Mouse (Mus musculus) neural tube, embryonic 14.5 days (tissue): Measurements from ENCODE around the gene Ryr2. TPM values are rescaled to one million over a fixed set of nuclear protein-coding genes. Genes with fewer than 3 reads are reported as not detected.
"Not testable (repeated sequence)": the region's sequence is repeated elsewhere in the genome, so short reads cannot be mapped to it uniquely, and the experiment has no call there.

Source experiments
- ATAC-seq: fragments of 200-750 bp; cut with Nextera tagmentation; 2 replicates; pipeline ENCODE4 v1.8.0; 2017; ENCODE audit warnings: low read depth, mild to moderate bottlenecking, moderate TSS enrichment, moderate library complexity
- H3K27ac ChIP-seq: fragments of 300-500 bp; sonication (generic); 2 replicates; pipeline ENCODE4 v1.5.1; 2014; ENCODE audit warnings: low read depth, mild to moderate bottlenecking, control low read depth, low read length, moderate library complexity, mixed read lengths
- H3K27me3 ChIP-seq: fragments of 300-500 bp; sonication (generic); 2 replicates; pipeline ENCODE4 v1.6.1; 2014; ENCODE audit warnings: low read length; ENCODE audit not compliant: control insufficient read depth, insufficient read depth
- H3K36me3 ChIP-seq: fragments of 300-500 bp; sonication (generic); 2 replicates; pipeline ENCODE4 v1.6.1; 2014; ENCODE audit warnings: low read length, mixed read lengths; ENCODE audit not compliant: control insufficient read depth, insufficient read depth
- H3K4me1 ChIP-seq: fragments of 300-500 bp; sonication (generic); 2 replicates; pipeline ENCODE4 v1.6.1; 2014; ENCODE audit warnings: low read length; ENCODE audit not compliant: control insufficient read depth, insufficient read depth
- H3K4me2 ChIP-seq: fragments of 300-500 bp; sonication (generic); 2 replicates; pipeline ENCODE4 v1.6.1; 2014; ENCODE audit warnings: mild to moderate bottlenecking, low read depth, low read length, control low read depth
- H3K4me3 ChIP-seq: fragments of 300-500 bp; sonication (generic); 2 replicates; pipeline ENCODE4 v1.5.1; 2014; ENCODE audit warnings: low read depth, low read length, control low read depth, mixed read lengths
- H3K9ac ChIP-seq: fragments of 300-500 bp; sonication (generic); replicated peaks from 2 replicates; pipeline ENCODE4 v1.6.1; 2014; ENCODE audit warnings: low read depth, mild to moderate bottlenecking, control low read depth, low read length, mixed read lengths
- H3K9me3 ChIP-seq: fragments of 300-500 bp; sonication (generic); 2 replicates; pipeline ENCODE4 v1.6.1; 2016; ENCODE audit warnings: low read length; ENCODE audit not compliant: control insufficient read depth
- WGBS: fragments of 180-500 bp; shearing (Covaris S2); extraction: QIAGEN DNeasy Blood & Tissue Kit; methylation state at CpG from one replicate; pipeline ENCODE4 v1.1.7; 2014; 5-methylcytosine and 5-hydroxymethylcytosine counted together
- polyA plus RNA-seq: library from polyadenylated mRNA; unstranded; fragments of >200 nt; fragmentation: Nextera tagmentation; extraction: Ambion mirVana; gene quantifications from 2 replicates; pipeline ENCODE4 v1.2.1, GENCODE M21; 2014

The Ryr2 gene
- polyA plus RNA-seq, 1 experiment from 2014 or later, result 13.5 TPM

GRCm38 (mm10) chr13:11958854-11959253 lies 147.9 kb downstream of the Ryr2 start:
- H3K27ac ChIP-seq, result no peak overlapping the region
- no peak overlapping the region for H3K9ac ChIP-seq
- H3K4me3 ChIP-seq, result no peak overlapping the region
- no peak for ATAC-seq
- H3K4me2 ChIP-seq, result no peak overlapping the region
- no peaks in the 10 kb centered on the region for H3K36me3 ChIP-seq
- H3K27me3 ChIP-seq, result no peaks in the 10 kb centered on the region
- WGBS, result 70% methylated on average over 3 of the region's 3 CpGs
- H3K9me3 ChIP-seq, result no peaks in the 10 kb centered on the region
- no peaks in the 10 kb centered on the region for H3K4me1 ChIP-seq

GRCm38 (mm10) chr13:11958271-11958670 lies 148.5 kb downstream of the Ryr2 start:
- WGBS, result 89% methylated on average over 4 of the region's 4 CpGs
- H3K27me3 ChIP-seq, result no peaks in the 10 kb centered on the region
- H3K27ac ChIP-seq, result no peak overlapping the region
- no peaks in the 10 kb centered on the region for H3K9me3 ChIP-seq
- no peak overlapping the region for H3K4me3 ChIP-seq
- H3K4me2 ChIP-seq, result no peak overlapping the region
- no peaks in the 10 kb centered on the region for H3K36me3 ChIP-seq
- H3K4me1 ChIP-seq, result no peaks in the 10 kb centered on the region
- H3K9ac ChIP-seq, result no peak overlapping the region
- ATAC-seq, result no peak

DNA sequence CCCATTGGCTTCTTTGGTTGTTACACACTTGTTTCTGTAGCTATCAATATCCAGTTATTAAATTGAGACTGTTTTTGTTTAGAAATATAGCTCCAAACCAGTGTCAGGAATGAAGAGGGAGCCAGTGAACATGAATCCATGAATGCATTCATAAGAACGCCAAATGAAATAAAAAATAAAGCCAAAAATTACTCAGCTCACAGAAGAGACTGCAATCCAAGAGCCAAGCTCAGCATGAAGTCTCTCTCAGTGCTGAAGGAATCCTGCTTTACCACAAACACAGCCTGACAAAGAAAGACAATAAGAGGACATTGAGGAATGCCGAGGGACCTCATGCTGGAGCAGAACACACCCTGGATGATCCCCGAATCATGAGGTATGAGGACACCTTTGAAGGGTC lies 154.8 kb downstream of the Ryr2 start:
- no peaks in the 10 kb centered on the region for H3K4me1 ChIP-seq
- no peaks in the 10 kb centered on the region for H3K9me3 ChIP-seq
- H3K4me2 ChIP-seq, result no peak overlapping the region
- H3K9ac ChIP-seq, result no peak overlapping the region
- H3K27ac ChIP-seq, result no peak overlapping the region
- no peaks in the 10 kb centered on the region for H3K36me3 ChIP-seq
- no peak overlapping the region for H3K4me3 ChIP-seq
- ATAC-seq, result no peak
- WGBS, result 77% methylated on average over 3 of the region's 3 CpGs
- H3K27me3 ChIP-seq, result no peaks in the 10 kb centered on the region

GRCm38 (mm10) chr13:11945740-11946139 lies 161.0 kb downstream of the Ryr2 start:
- 96% methylated on average over 2 of the region's 2 CpGs for WGBS
- no peak overlapping the region for H3K27ac ChIP-seq
- H3K27me3 ChIP-seq, result no peaks in the 10 kb centered on the region
- no peaks in the 10 kb centered on the region for H3K4me1 ChIP-seq
- no peak overlapping the region for H3K9ac ChIP-seq
- H3K36me3 ChIP-seq, result no peaks in the 10 kb centered on the region
- ATAC-seq, result no peak
- no peak overlapping the region for H3K4me3 ChIP-seq
- H3K9me3 ChIP-seq, result no peaks in the 10 kb centered on the region
- no peak overlapping the region for H3K4me2 ChIP-seq

- Histone ChIP-seq H3K9me3 (no peaks in the 10 kb centered on the region), H3K4me1 (no peaks in the 10 kb centered on the region), H3K4me3 (no peak overlapping the region), H3K9ac (no peak overlapping the region), H3K27ac (no peak overlapping the region), H3K4me2 (no peak overlapping the region), H3K36me3 (no peaks in the 10 kb centered on the region), H3K27me3 (no peaks in the 10 kb centered on the region)
- no peak for ATAC-seq
- WGBS, result 89% methylated on average over 4 of the region's 4 CpGs
These were observed 165.0 kb downstream of the Ryr2 start for GRCm38 (mm10) chr13:11941724-11942123.

DNA sequence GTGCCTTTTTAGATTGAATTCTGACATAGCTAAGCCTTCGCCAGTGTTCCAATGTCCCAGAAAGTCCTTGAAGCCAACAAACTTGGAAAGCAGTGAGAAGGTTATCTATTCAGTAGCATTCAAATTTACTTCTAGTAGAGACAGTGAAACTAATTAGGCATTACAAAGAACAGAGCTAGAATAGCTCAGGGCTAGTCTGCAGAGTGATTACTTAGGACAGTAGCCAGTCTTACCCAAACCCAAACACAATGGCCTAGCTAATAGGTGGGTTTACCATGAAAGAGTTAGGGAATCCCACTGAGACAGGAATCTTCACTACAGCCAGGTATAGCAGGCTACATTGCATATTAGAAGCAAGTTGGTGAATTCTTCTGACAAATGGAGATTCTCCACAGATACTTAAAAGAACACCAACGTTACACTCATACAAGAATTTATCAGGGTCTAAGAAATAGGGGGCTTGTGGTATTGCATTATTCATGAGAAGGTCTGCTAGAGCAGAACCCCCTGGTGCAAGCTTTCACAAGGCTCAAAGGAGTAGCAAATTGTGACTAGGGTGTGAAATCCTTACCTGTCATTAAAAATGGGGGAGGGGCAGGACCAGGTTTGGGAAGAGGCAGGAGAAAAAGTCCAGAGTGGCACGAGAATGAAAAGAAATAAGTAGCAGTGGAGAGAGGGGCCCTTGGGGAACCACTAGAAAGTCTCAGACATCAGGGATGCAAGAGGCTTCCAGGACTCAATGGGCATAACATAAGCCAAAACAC lies 172.3 kb downstream of the Ryr2 start:
- not testable (repeated sequence) for H3K36me3 ChIP-seq, H3K9ac ChIP-seq, H3K4me1 ChIP-seq, H3K9me3 ChIP-seq, H3K27ac ChIP-seq, H3K4me3 ChIP-seq, H3K4me2 ChIP-seq, ATAC-seq, H3K27me3 ChIP-seq
- 55% methylated on average over 3 of the region's 3 CpGs for WGBS

DNA sequence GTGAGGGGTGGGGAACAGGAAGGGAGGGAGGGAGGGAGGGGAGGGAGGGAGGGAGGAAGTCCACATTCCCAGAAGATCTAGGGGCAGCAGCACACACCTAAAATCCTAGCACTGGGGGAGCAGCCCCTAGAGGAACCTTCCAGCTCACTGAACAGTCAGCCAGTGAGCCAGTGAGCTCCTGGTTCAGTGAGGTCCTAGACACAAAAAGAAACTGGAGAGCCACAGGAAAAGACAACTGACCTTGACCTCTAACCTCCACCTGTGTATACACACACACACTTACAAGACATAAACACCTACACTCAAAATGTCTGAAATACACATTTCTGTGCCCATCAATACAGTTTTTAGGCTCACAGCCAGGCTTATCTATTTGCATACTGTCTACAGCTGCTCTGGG lies 173.4 kb downstream of the Ryr2 start:
- no peaks in the 10 kb centered on the region for H3K4me1 ChIP-seq
- no peak overlapping the region for H3K4me3 ChIP-seq
- no peak overlapping the region for H3K4me2 ChIP-seq
- H3K9ac ChIP-seq, result no peak overlapping the region
- no peaks in the 10 kb centered on the region for H3K27me3 ChIP-seq
- no peak overlapping the region for H3K27ac ChIP-seq
- H3K9me3 ChIP-seq, result no peaks in the 10 kb centered on the region
- H3K36me3 ChIP-seq, result no peaks in the 10 kb centered on the region
- ATAC-seq, result no peak

- no peak for ATAC-seq
- no peak overlapping the region for H3K4me3 ChIP-seq
- H3K27ac ChIP-seq, result no peak overlapping the region
- H3K4me2 ChIP-seq, result no peak overlapping the region
- H3K27me3 ChIP-seq, result no peaks in the 10 kb centered on the region
- H3K9ac ChIP-seq, result no peak overlapping the region
- H3K9me3 ChIP-seq, result no peaks in the 10 kb centered on the region
- H3K36me3 ChIP-seq, result no peaks in the 10 kb centered on the region
- 93% methylated on average over 3 of the region's 3 CpGs for WGBS
- no peaks in the 10 kb centered on the region for H3K4me1 ChIP-seq
These were observed 178.0 kb downstream of the Ryr2 start for GRCm38 (mm10) chr13:11928709-11929108.

DNA sequence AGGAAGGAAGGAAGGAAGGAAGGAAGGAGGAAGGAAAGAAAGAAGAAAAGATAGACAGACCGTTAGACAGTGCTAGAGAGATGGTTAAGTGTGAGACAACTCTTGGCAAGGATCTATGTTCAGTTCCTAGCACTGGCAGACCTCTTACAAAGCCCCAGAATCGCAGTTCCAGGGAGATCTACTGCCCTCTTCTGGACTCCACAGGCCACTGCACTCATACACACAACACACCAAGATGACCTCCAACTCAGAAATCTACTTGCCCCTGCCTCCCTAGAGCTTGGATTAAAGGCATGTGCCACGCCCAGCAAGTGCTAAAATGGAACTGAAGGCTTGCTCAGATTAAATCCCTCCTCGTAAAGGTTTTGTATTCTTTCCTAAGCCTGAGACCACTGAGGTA lies 179.0 kb downstream of the Ryr2 start:
- 91% methylated on average over 4 of the region's 4 CpGs for WGBS
- H3K9me3 ChIP-seq, result no peaks in the 10 kb centered on the region
- ATAC-seq, result no peak
- no peak overlapping the region for H3K4me2 ChIP-seq
- no peak overlapping the region for H3K9ac ChIP-seq
- no peaks in the 10 kb centered on the region for H3K36me3 ChIP-seq
- H3K4me1 ChIP-seq, result no peaks in the 10 kb centered on the region
- H3K27ac ChIP-seq, result no peak overlapping the region
- no peaks in the 10 kb centered on the region for H3K27me3 ChIP-seq
- no peak overlapping the region for H3K4me3 ChIP-seq
